Mouse (Mus musculus) ES-Bruce4 (cell line): ENCODE results near the gene Tmub2.

Experiments
- CTCF ChIP-seq: IDR thresholded peaks from one replicate; pipeline ENCODE4 v1.8.1; 2011; ENCODE audit warnings: low read depth, low read length
- EP300 ChIP-seq: IDR thresholded peaks from 2 replicates; pipeline ENCODE4 v1.6.1; 2011; ENCODE audit warnings: low read depth, low read length; ENCODE audit not compliant: insufficient read depth
- POLR2A ChIP-seq: IDR thresholded peaks from one replicate; pipeline ENCODE4 v1.8.1; 2011; ENCODE audit warnings: low read length; ENCODE audit not compliant: insufficient read depth

DNA sequence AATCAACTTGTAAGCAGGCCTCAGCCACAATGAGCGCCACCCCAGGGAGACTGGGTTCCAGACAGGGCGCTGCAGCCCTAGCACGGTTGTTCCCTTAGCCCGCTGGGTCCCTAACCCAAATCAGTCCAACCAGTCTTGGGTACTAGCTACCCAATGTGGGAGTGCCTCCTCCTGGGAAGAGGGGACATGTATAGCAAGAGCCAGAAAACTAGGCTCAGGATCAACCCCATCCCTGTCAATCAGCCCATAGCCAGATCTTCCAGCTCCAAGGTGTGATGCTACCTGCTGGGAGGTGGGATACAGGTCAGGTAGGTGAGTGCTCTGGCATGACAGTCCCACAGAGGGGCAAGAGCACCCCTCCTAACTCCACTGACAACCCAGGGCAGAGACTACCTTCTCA, 5.4 kb downstream of the Tmub2 start:
- no peak for TF ChIP-seq POLR2A
- no peak for TF ChIP-seq CTCF
- TF ChIP-seq EP300 = no peak
